Mouse (Mus musculus): ENCODE data around the gene Schip1. TPM values are rescaled to one million over a fixed set of nuclear protein-coding genes. Genes with fewer than 3 reads are reported as not detected.

Gene Schip1
- polyA plus RNA-seq, 1 experiment: 29.5 TPM

- DNase-seq: no peak
- peaks cover 5% of the 10 kb centered on the region; the same call in 1 of the 2 replicates for H3K4me1 ChIP-seq (ENCODE audit: control insufficient read depth, insufficient read depth, low read length)
- WGBS: 20% methylated on average over 14 of the region's 14 CpGs
- H3K4me3 ChIP-seq (replicated peaks; ENCODE audit: extremely low read depth, low read depth, low read length): no peak overlapping the region
- TF ChIP-seq CTCF (IDR thresholded peaks at IDR 0.05; ENCODE audit: insufficient read depth, low read length): no peak
- TF ChIP-seq POLR2A (IDR thresholded peaks at IDR 0.05; ENCODE audit: borderline replicate concordance, extremely low read depth, low read depth, low read length): no peak
These were observed 518.6 kb downstream of the Schip1 start for GRCm38 (mm10) chr3:68583031-68583693.

GRCm38 (mm10) chr3:68583771-68584511 lies 519.3 kb downstream of the Schip1 start:
- peak overlapping the region; percentile 54 for H3K4me3 ChIP-seq (replicated peaks; ENCODE audit: extremely low read depth, low read depth, low read length)
- 37% methylated on average over 14 of the region's 14 CpGs for WGBS
- peaks cover 5% of the 10 kb centered on the region; the same call in 1 of the 2 replicates for H3K4me1 ChIP-seq (ENCODE audit: control insufficient read depth, insufficient read depth, low read length)
- no peak for DNase-seq
- TF ChIP-seq POLR2A (IDR thresholded peaks at IDR 0.05; ENCODE audit: borderline replicate concordance, extremely low read depth, low read depth, low read length) (peak; percentile 27; the same call in 1 of the 2 replicates), CTCF (IDR thresholded peaks at IDR 0.05; ENCODE audit: insufficient read depth, low read length) (no peak)

DNA sequence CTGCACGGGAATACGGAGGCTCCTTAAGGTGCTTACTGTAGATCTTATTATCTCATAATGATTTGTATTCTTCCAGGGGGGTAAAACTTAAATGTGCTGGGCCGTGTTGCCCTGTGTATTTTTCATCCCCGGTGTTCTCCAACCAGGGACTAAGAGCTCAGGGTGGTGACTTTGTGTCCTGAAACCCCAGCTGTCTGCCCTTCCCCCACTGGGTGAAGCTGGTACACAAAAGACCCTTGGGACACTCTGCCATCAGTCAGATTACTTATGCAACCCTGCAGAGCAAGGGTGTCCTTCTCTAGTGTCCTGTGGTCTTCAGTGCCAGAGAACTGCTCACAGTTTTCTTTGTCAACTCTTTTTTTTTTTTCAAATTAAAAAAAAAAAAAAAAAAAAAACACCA lies 520.6 kb downstream of the Schip1 start:
- Histone ChIP-seq H3K4me3 (replicated peaks; ENCODE audit: extremely low read depth, low read depth, low read length) (no peak overlapping the region), H3K4me1 (ENCODE audit: control insufficient read depth, insufficient read depth, low read length) (peaks cover 7% of the 10 kb centered on the region; the same call in 1 of the 2 replicates)
- DNase-seq: no peak
- WGBS: 76% methylated on average over 4 of the region's 4 CpGs
- TF ChIP-seq POLR2A (IDR thresholded peaks at IDR 0.05; ENCODE audit: borderline replicate concordance, extremely low read depth, low read depth, low read length): no peak
- TF ChIP-seq CTCF (IDR thresholded peaks at IDR 0.05; ENCODE audit: insufficient read depth, low read length): no peak

DNA sequence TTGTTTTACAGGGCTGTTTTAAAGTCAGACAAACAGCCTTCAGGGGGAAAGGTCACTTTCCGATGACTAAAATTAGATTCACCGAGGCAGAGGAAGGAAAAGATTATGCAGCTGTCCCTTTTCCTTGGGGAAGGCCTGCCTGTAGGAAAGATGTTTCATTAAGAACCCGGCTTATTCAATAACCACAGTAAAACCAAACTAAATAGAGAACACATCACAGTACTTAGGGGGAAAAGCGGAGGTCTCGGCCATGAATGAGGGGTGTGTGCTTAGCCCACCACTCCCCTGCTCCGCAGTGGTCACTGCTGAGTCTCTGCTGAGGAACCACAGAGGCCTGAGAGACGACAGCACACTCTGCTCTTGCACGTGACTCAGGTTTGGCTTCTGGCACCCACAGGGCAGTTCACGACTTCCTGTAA lies 522.1 kb downstream of the Schip1 start:
- TF ChIP-seq CTCF (IDR thresholded peaks at IDR 0.05; ENCODE audit: insufficient read depth, low read length) (no peak), POLR2A (IDR thresholded peaks at IDR 0.05; ENCODE audit: borderline replicate concordance, extremely low read depth, low read depth, low read length) (no peak)
- H3K4me3 ChIP-seq (replicated peaks; ENCODE audit: extremely low read depth, low read depth, low read length): no peak overlapping the region
- DNase-seq: no peak
- peaks cover 10% of the 10 kb centered on the region for H3K4me1 ChIP-seq (ENCODE audit: control insufficient read depth, insufficient read depth, low read length)
- 37% methylated on average over 9 of the region's 9 CpGs for WGBS

- Histone ChIP-seq H3K4me3 (replicated peaks; ENCODE audit: extremely low read depth, low read depth, low read length) (no peak overlapping the region), H3K4me1 (ENCODE audit: control insufficient read depth, insufficient read depth, low read length) (peaks cover 8% of the 10 kb centered on the region)
- WGBS: 83% methylated on average over 10 of the region's 10 CpGs
- no peak for TF ChIP-seq CTCF (IDR thresholded peaks at IDR 0.05; ENCODE audit: insufficient read depth, low read length)
- no peak for TF ChIP-seq POLR2A (IDR thresholded peaks at IDR 0.05; ENCODE audit: borderline replicate concordance, extremely low read depth, low read depth, low read length)
- no peak for DNase-seq
These were observed 523.1 kb downstream of the Schip1 start for GRCm38 (mm10) chr3:68587567-68588245.

- Histone ChIP-seq H3K4me1 (ENCODE audit: control insufficient read depth, insufficient read depth, low read length) (peaks cover 7% of the 10 kb centered on the region), H3K4me3 (replicated peaks; ENCODE audit: extremely low read depth, low read depth, low read length) (no peak overlapping the region)
- no peak for TF ChIP-seq POLR2A (IDR thresholded peaks at IDR 0.05; ENCODE audit: borderline replicate concordance, extremely low read depth, low read depth, low read length)
- DNase-seq: no peak
- WGBS: 69% methylated on average over 9 of the region's 9 CpGs
These were observed 524.7 kb downstream of the Schip1 start for GRCm38 (mm10) chr3:68589220-68589840.

GRCm38 (mm10) chr3:68590436-68590835 lies 525.8 kb downstream of the Schip1 start:
- DNase-seq: no peak
- peaks cover 9% of the 10 kb centered on the region for H3K4me1 ChIP-seq (ENCODE audit: control insufficient read depth, insufficient read depth, low read length)
- TF ChIP-seq POLR2A (IDR thresholded peaks at IDR 0.05; ENCODE audit: borderline replicate concordance, extremely low read depth, low read depth, low read length) (no peak), CTCF (IDR thresholded peaks at IDR 0.05; ENCODE audit: insufficient read depth, low read length) (no peak)
- H3K4me3 ChIP-seq (replicated peaks; ENCODE audit: extremely low read depth, low read depth, low read length): no peak overlapping the region
- WGBS: 74% methylated on average over 8 of the region's 8 CpGs

DNA sequence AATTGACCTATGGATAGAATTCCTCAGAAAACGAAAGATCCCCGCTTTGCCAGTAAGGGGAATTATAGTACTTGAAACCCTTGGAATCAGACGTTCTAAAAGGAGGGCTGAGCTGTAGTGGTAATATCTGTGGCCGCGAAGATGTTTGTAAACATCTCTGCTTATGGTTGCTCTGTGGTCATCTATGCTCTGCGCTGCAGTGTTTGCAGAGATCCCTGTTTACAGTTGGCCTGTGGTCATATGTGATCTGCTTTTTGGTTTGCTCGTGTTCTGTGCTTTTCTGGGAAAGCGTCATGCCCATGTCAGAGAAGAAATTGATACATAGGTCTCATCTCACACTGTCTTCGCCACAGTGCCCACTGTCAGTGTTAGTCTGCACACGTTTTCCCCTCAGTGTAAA lies 528.0 kb downstream of the Schip1 start:
- 83% methylated on average over 10 of the region's 10 CpGs for WGBS
- peaks cover 10% of the 10 kb centered on the region for H3K4me1 ChIP-seq (ENCODE audit: control insufficient read depth, insufficient read depth, low read length)
- TF ChIP-seq POLR2A (IDR thresholded peaks at IDR 0.05; ENCODE audit: borderline replicate concordance, extremely low read depth, low read depth, low read length) (no peak), CTCF (IDR thresholded peaks at IDR 0.05; ENCODE audit: insufficient read depth, low read length) (no peak)
- no peak overlapping the region for H3K4me3 ChIP-seq (replicated peaks; ENCODE audit: extremely low read depth, low read depth, low read length)
- DNase-seq: no peak

Data from lung, adult 2 months (tissue).